Mouse (Mus musculus) ovary, postnatal 36 days (tissue): Measurements from ENCODE around the gene Specc1.

Experiments used
- DNase-seq: peaks from one replicate; pipeline ENCODE4 v3.0.0; 2022; ENCODE audit warnings: low spot score, mixed read lengths

Specc1 gene

GRCm38 (mm10) chr11:62177395-62178113 is 221.0 kb downstream of the Specc1 start:
- DNase-seq: no peak

GRCm38 (mm10) chr11:62180791-62181190 is 224.2 kb downstream of the Specc1 start:
- DNase-seq: no peak

GRCm38 (mm10) chr11:62184900-62185299 is 228.3 kb downstream of the Specc1 start:
- DNase-seq: no peak

- DNase-seq: no peak
Observed at GRCm38 (mm10) chr11:62187074-62187473, 230.5 kb downstream of the Specc1 start.

GRCm38 (mm10) chr11:62192050-62192449 is 235.5 kb downstream of the Specc1 start:
- no peak for DNase-seq

GRCm38 (mm10) chr11:62193116-62193515 is 236.6 kb downstream of the Specc1 start:
- DNase-seq: no peak

- no peak for DNase-seq
Observed at GRCm38 (mm10) chr11:62194217-62194616, 237.7 kb downstream of the Specc1 start.

- no peak for DNase-seq
Observed at GRCm38 (mm10) chr11:62200901-62201512, 244.4 kb downstream of the Specc1 start.

GRCm38 (mm10) chr11:62202645-62203044 is 246.1 kb downstream of the Specc1 start:
- no peak for DNase-seq

- no peak for DNase-seq
Observed at GRCm38 (mm10) chr11:62209111-62209510, 252.5 kb downstream of the Specc1 start.

GRCm38 (mm10) chr11:62209891-62210290 is 253.3 kb downstream of the Specc1 start:
- DNase-seq: no peak

GRCm38 (mm10) chr11:62213384-62213989 is 256.9 kb downstream of the Specc1 start:
- DNase-seq: no peak

GRCm38 (mm10) chr11:62215107-62215506 is 258.5 kb downstream of the Specc1 start:
- no peak for DNase-seq

GRCm38 (mm10) chr11:62217751-62218150 is 261.2 kb downstream of the Specc1 start:
- DNase-seq: no peak

GRCm38 (mm10) chr11:62220756-62221510 is 264.4 kb downstream of the Specc1 start:
- no peak for DNase-seq

- no peak for DNase-seq
Observed at GRCm38 (mm10) chr11:62223416-62223815, 266.9 kb downstream of the Specc1 start.

- DNase-seq: no peak
Observed at GRCm38 (mm10) chr11:62223962-62224361, 267.4 kb downstream of the Specc1 start.

GRCm38 (mm10) chr11:62224797-62225196 is 268.2 kb downstream of the Specc1 start:
- DNase-seq: peak; percentile 32

GRCm38 (mm10) chr11:62240631-62241261 is 284.2 kb downstream of the Specc1 start:
- DNase-seq: no peak

GRCm38 (mm10) chr11:62243871-62244270 is 287.3 kb downstream of the Specc1 start:
- no peak for DNase-seq

GRCm38 (mm10) chr11:62244471-62244870 is 287.9 kb downstream of the Specc1 start:
- DNase-seq: no peak
